Comparison of ENCODE assay signal across 25 mouse cellular contexts in the genomic region with DNA sequence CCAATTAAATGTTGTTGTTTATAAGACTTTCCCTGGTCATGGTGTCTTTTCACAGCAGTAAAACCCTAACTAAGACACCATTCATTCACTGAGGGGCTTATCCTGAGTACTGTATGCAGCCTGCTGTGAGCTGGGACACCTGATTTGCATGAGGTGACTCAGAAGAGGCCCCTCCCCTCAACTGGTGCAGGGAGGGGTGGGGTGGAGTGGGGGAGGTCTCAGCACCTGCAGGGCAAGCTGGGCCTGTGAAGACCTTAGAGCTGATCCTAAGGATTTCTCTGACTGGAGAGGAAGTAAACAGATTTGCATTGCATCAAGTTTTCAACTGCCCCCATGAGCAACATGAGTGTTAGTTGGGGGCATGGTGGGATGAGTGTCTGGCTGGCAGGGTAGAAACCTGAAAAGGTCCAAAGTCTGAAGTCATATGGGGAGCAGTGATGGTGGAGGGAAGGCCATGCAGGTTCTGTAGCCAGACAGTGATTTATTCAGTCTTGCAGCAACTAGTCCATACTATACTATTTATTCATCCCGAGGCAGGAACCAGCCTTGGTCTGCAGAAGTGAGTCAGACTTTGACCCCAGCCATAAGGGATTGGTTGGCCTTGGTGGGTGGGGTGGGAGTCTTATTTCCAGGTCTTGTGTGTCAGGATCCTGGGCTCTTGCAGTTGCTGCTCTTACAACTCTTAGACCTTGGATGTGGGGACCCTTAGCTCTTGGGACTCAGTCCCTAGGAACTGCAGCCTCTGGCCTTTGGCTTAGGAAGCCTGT. TPM values are rescaled to one million over a fixed set of nuclear protein-coding genes. Genes with fewer than 3 reads are reported as not detected.
DNase-seq lines count a peak whose midpoint lies in the region; ATAC-seq lines count a peak whose summit lies in the region.
"Had no signal": no experiment of that assay in that cellular context is flagged by ENCODE, and none has a peak within 500 bp of the region (broad histone marks: within the 10 kb centered on the region; RNA-seq: fewer than 3 reads in every experiment).

No protein-coding gene starts in this region.

- peak; percentile 25; the same call in 1 of the 2 replicates for ATAC-seq in neutrophil, adult 5-6 weeks (ENCODE audit: extremely low read depth, insufficient number of reproducible peaks, low FRiP score, poor library complexity, severe bottlenecking)
- no peak for ATAC-seq in hindbrain, embryonic 16.5 days
- ATAC-seq: liver, embryonic 12.5 days; midbrain, embryonic 15.5 days; Patski had no signal

- peaks cover 15% of the 10 kb centered on the region for H3K36me3 ChIP-seq in hindbrain, embryonic 16.5 days (ENCODE audit: control insufficient read depth, insufficient read depth, low read length)
- H3K36me3 ChIP-seq: embryonic facial prominence, embryonic 10.5 days; heart, embryonic 12.5 days; limb, embryonic 12.5 days; liver, embryonic 12.5 days had no signal

- no peaks in the 10 kb centered on the region for H3K9me3 ChIP-seq in hindbrain, embryonic 16.5 days (ENCODE audit: control insufficient read depth, low read length)
- H3K9me3 ChIP-seq: embryonic facial prominence, embryonic 10.5 days; heart, embryonic 12.5 days; liver, embryonic 12.5 days; midbrain, embryonic 15.5 days; neural tube, embryonic 15.5 days had no signal

- no peak overlapping the region for H3K27ac ChIP-seq in hindbrain, embryonic 16.5 days (ENCODE audit: low read depth, low read length)
- H3K27ac ChIP-seq: embryonic facial prominence, embryonic 10.5 days; gastrocnemius, adult 2 months; hindbrain, embryonic 14.5 days; limb, embryonic 12.5 days; liver, embryonic 12.5 days; midbrain, embryonic 15.5 days; neural tube, embryonic 15.5 days had no signal

- H3K9ac ChIP-seq in hindbrain, embryonic 16.5 days (ENCODE audit: low read depth, low read length): no peak overlapping the region
- H3K9ac ChIP-seq: heart, embryonic 12.5 days; hindbrain, embryonic 14.5 days; limb, embryonic 12.5 days; liver, embryonic 12.5 days; lung, embryonic 14.5 days; midbrain, embryonic 15.5 days; neural tube, embryonic 15.5 days had no signal

- no peak overlapping the region for H3K4me2 ChIP-seq in hindbrain, embryonic 16.5 days (ENCODE audit: low read length)
- H3K4me2 ChIP-seq: heart, embryonic 12.5 days; hindbrain, embryonic 14.5 days; limb, embryonic 12.5 days; liver, embryonic 12.5 days; lung, embryonic 14.5 days; midbrain, embryonic 15.5 days; neural tube, embryonic 15.5 days had no signal

- H3K4me3 ChIP-seq in hindbrain, embryonic 16.5 days (ENCODE audit: low read length): no peak overlapping the region
- H3K4me3 ChIP-seq: embryonic facial prominence, embryonic 10.5 days; gastrocnemius, adult 2 months; heart, embryonic 12.5 days; limb, embryonic 12.5 days; liver, embryonic 12.5 days; midbrain, embryonic 15.5 days; neural tube, embryonic 15.5 days had no signal

- DNase-seq in spleen, postnatal 36 days (ENCODE audit: low spot score in 2 of 2): peak; percentile 40 to 44
- DNase-seq in spleen, postnatal 14 days (ENCODE audit: low spot score in 2 of 2): no peak
- peak; percentile 91 for DNase-seq in ZHBTc4 (ENCODE audit: low read depth, low spot score)
- peak; percentile 4 for DNase-seq in yolk sac, embryonic 10.5 days (ENCODE audit: low spot score)
- no peak for DNase-seq in thymus, postnatal 14 days
- no peak for DNase-seq in right cerebral cortex, postnatal 25 days
- DNase-seq: adrenal gland, postnatal 36 days; cerebellum, adult 11-12 months; cerebellum, postnatal 25 days; gastrocnemius, adult 2 months; heart, postnatal 14 days; kidney, adult 2 months; kidney, postnatal 36 days; lung, embryonic 14.5 days; lung, postnatal 36 days had no signal

- 58% methylated on average over 1 of the region's 1 CpGs for WGBS in hindbrain, embryonic 16.5 days

- H3K4me1 ChIP-seq in hindbrain, embryonic 16.5 days (ENCODE audit: control insufficient read depth, insufficient read depth, low read depth, low read length): peaks cover 9% of the 10 kb centered on the region
- H3K4me1 ChIP-seq: liver, embryonic 12.5 days had no signal

- peaks cover 2% of the 10 kb centered on the region; the same call in 1 of the 2 replicates for H3K27me3 ChIP-seq in hindbrain, embryonic 16.5 days (replicated peaks; ENCODE audit: control insufficient read depth, insufficient read depth, low read length)

RNA-seq across cellular contexts. Expression of a gene that starts 3.4 kb away (rescaled TPM):
- total RNA-seq in neutrophil, adult 5-6 weeks (2017): 9.0 and 9.5 TPM in 2 replicates
- 1.8 TPM in 2 replicates for polyA plus RNA-seq in hindbrain, embryonic 16.5 days (2015; fragmentation: Nextera tagmentation; extraction: Ambion mirVana)
- total RNA-seq: gastrocnemius, adult 2 months had no signal
- polyA plus RNA-seq: embryonic facial prominence, embryonic 10.5 days; heart, embryonic 12.5 days; limb, embryonic 12.5 days; liver, embryonic 12.5 days; lung, embryonic 14.5 days; Patski had no signal

Comparison
In these comparisons a context has a peak if more than half of its experiments do, and no peak if none do; other contexts are left out.
1. DNase-seq: peak in spleen, postnatal 36 days (2 of 2), ZHBTc4 (single experiment) and yolk sac, embryonic 10.5 days (single experiment); none in spleen, postnatal 14 days (0 of 2), thymus, postnatal 14 days (single experiment) and right cerebral cortex, postnatal 25 days (single experiment).